Mouse (Mus musculus): ENCODE results near the gene Pdpr. TPM values are rescaled to one million over a fixed set of nuclear protein-coding genes. Genes with fewer than 3 reads are reported as not detected.
"Not testable (repeated sequence)": the region's sequence is repeated elsewhere in the genome, so short reads cannot be mapped to it uniquely, and the experiment has no call there.

Gene Pdpr
- total RNA-seq, 2 experiments from 2014 or later = 86.2 to 88.0 TPM

DNA sequence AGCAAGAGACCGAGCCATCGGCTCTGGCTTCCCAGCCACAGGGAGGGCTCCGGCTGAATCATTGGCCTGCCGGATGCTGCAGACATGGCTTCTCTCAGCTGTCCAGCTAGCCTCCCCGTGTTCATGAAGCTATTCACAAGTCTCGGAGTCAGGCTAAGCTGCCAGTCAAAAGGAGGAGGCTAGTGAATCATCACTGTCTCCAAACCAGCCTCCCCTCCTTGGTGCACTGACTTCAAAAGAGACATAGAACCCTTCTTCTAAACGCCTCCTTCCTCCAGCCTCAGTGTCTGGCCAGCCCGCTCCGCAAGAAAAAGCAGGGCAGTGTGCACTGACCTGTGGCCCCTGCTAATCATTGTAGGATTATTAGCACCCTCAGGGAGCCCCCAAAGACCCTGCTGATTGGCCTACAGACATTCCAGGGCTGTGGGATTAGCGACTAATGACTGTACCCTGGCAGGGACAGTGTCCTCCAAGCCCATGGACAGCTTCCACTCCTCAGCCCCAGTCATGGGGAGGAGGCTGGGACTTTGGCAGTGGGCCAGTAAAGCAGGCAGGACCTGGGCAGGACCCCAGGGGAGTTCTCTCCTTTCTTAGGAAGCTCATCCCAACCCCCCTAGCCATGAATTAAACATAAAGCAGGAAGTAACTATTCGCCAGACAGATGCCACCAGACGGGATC lies 12.7 kb upstream of the Pdpr start:
- no peak for DNase-seq
- intact Hi-C loops (cut with DNase I) = no loop called here

DNA sequence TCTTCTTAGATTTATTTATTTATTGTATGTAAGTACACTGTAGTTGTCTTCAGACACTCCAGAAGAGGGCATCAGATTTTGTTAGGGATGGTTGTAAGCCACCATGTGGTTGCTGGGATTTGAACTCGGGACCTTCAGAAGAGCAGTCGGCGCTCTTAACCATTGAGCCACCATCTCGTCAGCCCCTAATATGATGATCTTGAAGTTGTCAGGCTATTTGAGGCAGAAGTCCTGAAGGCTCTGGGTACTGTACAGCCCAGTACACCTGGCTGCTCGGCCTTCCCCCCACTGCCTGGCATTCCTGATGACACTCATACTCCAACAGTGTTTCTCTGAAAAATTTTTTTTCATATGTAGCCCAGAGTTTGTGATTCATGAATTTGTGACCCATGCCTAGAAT lies 10.5 kb upstream of the Pdpr start:
- DNase-seq; intact Hi-C loops (cut with DNase I): not testable (repeated sequence)

DNA sequence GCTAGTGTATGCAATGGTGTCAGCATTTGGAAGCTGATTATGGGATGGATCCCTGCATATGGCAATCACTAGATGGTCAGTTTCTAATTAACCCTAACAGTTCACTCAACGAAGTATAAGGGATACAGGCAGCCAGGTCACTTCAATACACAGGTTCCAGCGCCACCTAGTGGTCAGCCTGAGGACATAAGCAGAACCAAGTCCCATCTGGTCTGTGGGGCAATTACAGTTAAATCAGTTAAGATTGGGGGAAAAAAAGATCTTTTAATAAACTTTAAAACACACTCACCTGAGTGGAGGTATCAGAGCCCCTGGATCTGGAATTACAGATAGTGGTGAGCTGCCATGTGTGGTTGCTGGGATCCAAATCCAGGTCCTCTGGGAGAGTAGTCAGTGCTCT lies 4.3 kb upstream of the Pdpr start:
- intact Hi-C loops (cut with DNase I) = loop anchor here (2.0 to 10.0 kb wide), 3 partner anchors 33 to 465 kb away; partner anchors contain the start of gene Exosc6
- peak; percentile 83 to 88 for DNase-seq

DNA sequence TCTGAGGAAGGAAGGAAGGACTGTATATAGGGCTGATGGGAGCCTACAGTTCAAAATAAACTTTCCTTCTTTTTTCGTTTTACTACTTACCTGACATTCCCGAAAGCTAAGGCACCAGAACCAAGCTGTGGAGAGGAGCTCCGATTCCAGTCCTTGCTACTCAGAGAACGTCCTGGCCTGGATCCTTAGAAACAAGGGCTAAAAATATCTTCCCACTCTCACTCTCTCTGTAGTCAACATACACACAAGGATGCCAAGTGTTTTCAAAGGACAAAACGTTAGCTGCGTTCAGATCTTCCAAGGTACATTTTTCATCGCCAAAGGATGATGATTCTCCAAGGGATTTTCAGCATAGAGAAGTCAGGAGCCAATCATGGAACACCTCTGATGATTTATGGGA lies 2.7 kb upstream of the Pdpr start:
- intact Hi-C loops (cut with DNase I) = loop anchor here (2.0 to 10.0 kb wide), 3 partner anchors 35 to 467 kb away; partner anchors contain the start of gene Exosc6
- DNase-seq = no peak

DNA sequence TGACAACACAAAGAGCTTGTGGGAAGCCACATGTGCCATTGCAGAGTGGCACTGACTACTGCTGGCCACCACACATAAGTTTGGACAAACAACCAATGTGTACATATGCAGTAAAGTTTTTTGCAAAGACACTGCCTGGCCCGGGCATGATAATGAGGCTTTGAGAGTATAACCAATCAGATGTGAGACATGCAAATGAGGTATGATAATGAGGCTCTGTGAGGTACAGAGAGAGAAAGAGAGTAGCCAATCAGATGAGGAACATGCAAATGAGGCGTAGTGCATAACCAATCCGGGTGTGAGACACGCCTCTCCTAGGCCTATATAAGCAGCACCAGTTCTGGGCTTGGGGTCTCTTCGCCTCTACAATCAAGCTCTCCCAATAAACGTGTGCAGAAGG lies 2.1 kb upstream of the Pdpr start, which contains the start of gene Clec18a:
Gene Clec18a, minus strand, starts transcription at position 101 of the 400 bp plus-strand sequence.
- intact Hi-C loops (cut with DNase I) = loop anchor here (5.0 to 10.0 kb wide), 2 partner anchors 340 to 468 kb away; no protein-coding TSS in a partner anchor
- DNase-seq = not testable (repeated sequence)

DNA sequence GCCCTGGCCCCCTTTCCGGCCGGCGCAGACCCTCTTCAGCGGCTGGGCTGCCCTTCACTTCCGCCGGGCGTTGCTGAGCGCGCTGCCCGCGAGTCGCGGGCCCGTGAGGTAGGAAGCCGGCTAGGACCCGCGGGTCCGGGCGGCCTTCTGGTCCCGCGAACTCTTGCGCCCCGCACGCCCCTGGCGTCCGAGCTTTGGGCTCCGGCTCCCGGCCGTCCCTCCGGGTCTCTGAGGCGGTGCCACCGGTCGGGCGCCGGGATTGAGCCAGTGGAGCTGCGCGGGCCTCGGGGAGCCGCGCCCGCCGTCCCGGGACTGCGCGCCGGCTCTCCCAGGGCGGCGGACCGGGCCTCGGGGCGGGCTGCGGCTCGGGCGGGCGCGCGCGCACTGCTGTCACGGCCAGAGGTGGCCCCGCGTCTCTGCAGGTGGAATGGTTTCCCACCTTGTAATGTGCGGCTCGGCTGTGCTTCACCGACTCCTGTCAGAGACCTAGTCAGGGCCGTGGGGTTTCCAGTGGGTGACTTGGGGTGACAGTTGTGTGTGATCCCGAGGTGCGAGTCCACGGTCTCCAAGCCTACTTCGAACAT lies 381 bp downstream of the Pdpr start:
- intact Hi-C loops (cut with DNase I) = loop anchor here (5.0 to 10.0 kb wide), 2 partner anchors 343 to 470 kb away; no protein-coding TSS in a partner anchor
- peak in 1 of 2 experiments; percentile 32 for DNase-seq

DNA sequence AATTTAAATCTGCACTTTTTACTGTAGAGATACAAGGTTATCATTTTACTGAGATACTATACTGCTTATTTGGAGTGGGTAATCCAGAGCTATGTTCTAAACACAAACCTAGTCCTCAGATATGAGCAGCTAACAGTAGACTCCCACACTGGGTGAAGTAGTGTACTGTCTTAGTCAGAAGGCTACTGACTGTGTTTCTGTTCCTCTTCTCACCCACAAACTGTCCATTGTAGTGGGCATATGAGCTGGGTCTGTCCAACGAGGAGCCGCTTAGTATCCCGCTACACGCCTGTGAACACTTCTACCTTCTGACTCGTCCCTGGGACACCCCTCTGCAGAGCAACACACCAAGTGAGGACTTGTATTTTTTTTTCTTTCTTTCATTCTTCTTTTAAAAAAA lies 20.5 kb downstream of the Pdpr start:
- intact Hi-C loops (cut with DNase I) = no loop called here

DNA sequence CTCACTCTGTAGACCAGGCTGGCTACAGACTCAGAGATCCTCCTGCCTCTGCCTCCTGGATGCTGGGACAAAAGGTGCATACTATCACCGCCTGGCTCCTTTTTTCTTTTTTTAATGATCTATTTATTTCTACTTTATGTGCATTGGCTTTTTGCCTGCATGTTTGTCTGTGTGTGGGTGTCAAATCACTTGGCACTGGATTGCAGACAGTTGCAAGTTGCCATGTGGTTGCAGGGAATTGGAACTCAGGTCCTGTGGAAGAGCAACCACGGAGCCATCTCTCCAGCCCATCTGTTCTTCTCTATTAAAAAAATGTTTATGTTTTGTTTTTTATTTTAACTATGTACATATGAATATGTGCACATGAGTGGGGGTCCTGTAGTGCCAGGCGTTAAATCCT lies 25.1 kb downstream of the Pdpr start:
- intact Hi-C loops (cut with DNase I) = no loop called here
- no peak for DNase-seq

More for the DNA sequence above, 20.5 kb downstream of the Pdpr start:
- DNase-seq = no peak

DNA sequence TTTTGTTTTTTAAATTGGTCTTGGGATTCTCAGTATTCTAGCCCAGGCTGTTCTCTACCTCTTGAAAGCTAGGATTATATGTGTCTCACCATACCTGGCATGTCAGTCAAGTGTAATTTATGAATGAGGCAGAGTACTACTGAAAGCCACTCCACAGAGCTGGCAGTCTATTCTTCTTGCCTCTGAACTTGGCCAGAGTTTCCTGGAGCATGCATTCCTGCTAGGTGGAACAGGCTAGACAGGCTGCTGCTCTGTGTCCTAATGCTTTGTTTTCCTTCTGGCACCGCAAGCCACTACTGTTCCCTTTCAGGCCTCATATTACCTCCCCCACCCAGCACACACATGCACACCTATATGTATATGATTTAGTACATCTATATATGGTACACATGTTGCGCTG lies 36.3 kb downstream of the Pdpr start:
- DNase-seq = no peak
- intact Hi-C loops (cut with DNase I) = no loop called here

DNA sequence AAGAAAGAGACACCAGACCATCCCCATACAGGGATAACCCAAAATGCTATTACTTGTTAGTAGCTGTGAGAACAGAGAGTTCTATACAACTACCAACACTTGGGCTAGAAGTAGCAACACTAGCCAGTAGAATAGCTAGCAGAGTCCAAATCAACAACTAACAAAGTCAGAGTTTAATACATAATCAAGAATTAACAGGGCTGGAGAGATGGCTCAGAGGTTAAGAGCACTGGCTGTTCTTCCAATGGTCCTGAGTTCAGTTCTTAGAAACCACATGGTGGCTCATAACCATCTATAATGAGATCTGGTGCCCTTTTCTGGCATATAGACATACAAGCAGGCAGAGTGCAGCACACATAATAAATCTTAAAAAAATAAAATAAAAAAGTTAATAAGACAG lies 48.1 kb downstream of the Pdpr start:
- intact Hi-C loops (cut with DNase I) = loop anchor here (2.0 kb wide), 1 partner anchor 46 kb away; no protein-coding TSS in a partner anchor
- DNase-seq = no peak

DNA sequence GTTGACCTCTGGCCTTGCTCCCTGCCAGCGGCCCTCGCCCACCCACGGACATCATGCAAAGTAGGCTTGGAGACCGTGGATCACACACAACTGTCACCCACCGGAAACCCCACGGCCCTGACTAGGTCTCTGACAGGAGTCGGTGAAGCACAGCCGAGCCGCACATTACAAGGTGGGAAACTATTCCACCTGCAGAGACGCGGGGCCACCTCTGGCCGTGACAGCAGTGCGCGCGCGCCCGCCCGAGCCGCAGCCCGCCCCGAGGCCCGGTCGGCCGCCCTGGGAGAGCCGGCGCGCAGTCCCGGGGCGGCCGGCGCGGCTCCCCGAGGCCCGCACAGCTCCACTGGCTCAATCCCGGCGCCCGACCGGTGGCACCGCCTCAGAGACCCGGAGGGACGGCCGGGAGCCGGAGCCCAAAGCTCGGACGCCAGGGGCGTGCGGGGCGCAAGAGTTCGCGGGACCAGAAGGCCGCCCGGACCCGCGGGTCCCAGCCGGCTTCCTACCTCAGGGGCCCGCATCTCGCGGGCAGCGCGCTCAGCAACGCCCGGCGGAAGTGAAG lies 50.5 kb downstream of the Pdpr start:
- intact Hi-C loops (cut with DNase I) = not testable (repeated sequence)
- DNase-seq = peak in 1 of 2 experiments; percentile 17

DNA sequence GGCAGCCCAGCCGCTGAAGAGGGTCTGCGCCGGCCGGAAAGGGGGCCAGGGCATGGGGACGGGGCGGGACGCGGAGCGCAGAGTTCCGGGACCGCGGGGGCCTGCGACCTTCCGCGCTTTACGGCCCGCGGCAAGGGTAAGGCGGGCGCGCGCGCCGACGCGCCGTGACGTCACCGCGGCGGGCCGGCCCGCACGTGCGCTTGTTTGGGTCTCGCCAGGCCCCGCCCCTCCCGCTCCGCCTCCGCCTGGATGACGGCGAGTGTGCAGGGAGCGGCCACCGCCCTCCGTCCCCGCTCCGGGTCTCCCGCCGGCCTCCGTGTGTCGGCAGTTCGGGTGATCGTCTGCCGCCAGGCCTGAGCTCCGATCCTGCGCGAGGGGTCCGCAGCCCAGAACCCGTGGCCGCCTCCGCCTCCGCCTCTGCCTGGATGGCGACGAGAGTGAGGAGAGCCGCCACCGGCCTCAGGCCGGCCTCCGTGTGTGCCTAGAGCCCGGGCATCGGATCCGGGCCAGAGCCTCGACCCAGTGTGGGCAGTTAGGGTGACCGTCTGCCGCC lies 51.1 kb downstream of the Pdpr start:
- peak; percentile 96 for DNase-seq
- intact Hi-C loops (cut with DNase I) = not testable (repeated sequence)

DNA sequence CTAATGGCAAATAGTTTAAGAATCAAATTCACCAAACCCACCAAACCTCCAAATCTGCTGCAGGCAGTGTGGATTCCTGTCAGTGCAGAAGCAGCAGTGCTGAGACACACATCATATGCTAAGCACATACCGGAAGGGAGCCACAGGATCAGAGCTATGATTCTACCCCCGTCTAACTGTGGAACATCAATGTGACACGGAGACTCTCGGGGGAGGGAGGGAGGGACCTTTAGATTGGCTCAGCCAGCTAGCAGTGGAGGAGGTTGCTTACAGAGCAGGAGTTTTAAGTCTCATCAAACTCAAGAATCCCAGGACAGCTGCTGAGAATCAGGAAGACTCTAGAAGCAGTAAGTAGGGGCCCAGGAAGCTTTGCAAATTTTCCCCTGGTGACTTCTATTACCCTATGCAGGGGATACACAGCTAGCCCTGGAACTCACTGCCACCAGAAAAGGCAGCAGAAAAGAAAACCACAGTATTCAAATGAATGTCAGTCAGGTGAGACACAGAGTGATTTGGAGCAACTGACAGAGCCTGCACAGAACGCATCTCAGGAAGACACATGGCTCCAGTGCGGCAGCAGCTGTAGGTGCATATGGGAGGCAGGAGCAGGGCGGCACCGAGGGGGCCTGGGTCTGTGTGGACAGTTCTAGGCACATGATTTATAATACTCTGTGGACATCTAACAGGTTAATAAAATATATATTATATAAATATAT lies 61.4 kb downstream of the Pdpr start:
- intact Hi-C loops (cut with DNase I) = no loop called here
- no peak for DNase-seq

DNA sequence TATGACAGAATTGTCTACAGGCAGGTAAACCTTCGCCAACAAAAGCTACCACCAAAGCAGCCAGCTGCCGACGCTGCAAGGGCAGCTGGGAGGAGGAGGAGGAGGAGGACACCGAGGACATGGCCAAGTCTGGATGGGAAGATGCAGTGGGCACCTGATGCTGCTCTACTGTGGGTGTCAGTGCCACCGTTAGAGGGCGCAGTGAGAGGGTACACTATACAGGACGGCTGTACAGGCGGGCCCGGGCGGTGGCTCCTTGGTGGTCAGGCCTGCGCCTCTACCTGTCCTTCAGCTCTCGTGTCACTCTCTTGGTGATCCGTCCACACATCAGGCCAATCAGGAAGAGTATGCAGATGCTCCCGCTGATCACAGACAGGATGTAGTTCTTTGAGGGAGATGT lies 63.2 kb downstream of the Pdpr start:
- intact Hi-C loops (cut with DNase I) = no loop called here
- peak; percentile 48 to 65 for DNase-seq

DNA sequence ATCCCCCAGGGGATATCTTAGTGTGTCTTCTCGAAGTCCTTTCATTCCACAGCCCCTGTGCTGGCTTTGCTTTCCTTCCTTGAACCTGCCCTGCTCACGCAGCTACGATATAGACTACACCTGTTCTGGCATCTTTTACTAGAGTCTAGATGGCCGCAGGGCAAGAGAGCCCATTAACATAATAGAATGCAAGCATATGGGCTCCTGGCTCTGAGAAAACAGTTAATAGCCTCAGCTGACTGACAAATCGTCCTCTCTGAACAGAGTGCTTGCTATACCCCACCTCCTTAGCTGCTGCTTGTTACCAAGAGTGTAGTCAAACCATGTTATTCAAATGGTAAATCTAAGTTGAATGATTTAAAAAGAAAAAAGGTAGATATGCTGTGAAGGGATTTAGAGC lies 77.2 kb downstream of the Pdpr start:
- intact Hi-C loops (cut with DNase I) = loop anchor here (5.0 kb wide), 1 partner anchor 86 kb away; the partner anchor contains the start of gene Glg1
- DNase-seq = no peak

DNA sequence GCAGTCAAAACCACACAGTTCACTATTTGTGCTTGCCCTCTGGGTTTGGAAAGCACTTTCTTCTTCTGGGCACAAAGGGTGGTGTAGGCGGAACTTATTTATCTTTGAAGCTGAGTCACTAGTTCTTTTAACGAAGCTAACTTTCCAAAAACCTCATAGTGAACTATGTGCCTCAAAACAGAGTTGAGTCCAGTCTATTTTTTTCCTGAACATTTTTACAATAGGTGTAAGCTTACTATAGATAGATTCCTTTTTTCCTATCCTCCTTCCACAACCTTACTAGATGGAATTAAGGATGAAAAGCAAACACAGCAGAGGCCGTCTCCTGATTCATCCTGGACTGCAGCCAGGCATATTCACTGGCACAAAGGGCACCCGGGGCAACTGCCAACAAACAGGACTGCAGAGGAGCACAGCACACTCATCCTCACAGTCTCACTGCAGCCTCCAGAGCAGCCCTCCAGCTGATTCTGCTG lies 91.1 kb downstream of the Pdpr start:
- intact Hi-C loops (cut with DNase I) = no loop called here
- peak; percentile 54 to 68 for DNase-seq

Data from heart, postnatal 14 days (tissue).